16 mouse cellular contexts compared by ENCODE assay signal in genomic region chr2:93659705-93660308, GRCm38 (mm10). TPM values are rescaled to one million over a fixed set of nuclear protein-coding genes. Genes with fewer than 3 reads are reported as not detected.
A peak's percentile ranks its signal among the peaks of the same experiment; 100 is the strongest.
DNase-seq lines count a peak whose midpoint lies in the region; ATAC-seq and TF ChIP-seq lines count a peak whose summit lies in the region.
"Had no signal": no experiment of that assay in that cellular context is flagged by ENCODE, and none has a peak within 500 bp of the region (broad histone marks: within the 10 kb centered on the region; RNA-seq: fewer than 3 reads in every experiment).

No protein-coding gene starts in this region.

- H3K27ac ChIP-seq in kidney, postnatal 0 days: no peak overlapping the region
- H3K27ac ChIP-seq in kidney, embryonic 16.5 days (ENCODE audit: low read length): no peak overlapping the region
- H3K27ac ChIP-seq in midbrain, postnatal 0 days (ENCODE audit: low read depth, low read length): no peak overlapping the region
- H3K27ac ChIP-seq in midbrain, embryonic 16.5 days (ENCODE audit: low read length): no peak overlapping the region
- H3K27ac ChIP-seq: forebrain, embryonic 15.5 days; limb, embryonic 15.5 days; stomach, postnatal 0 days had no signal

- no peak overlapping the region for H3K4me3 ChIP-seq in kidney, postnatal 0 days (replicated peaks; ENCODE audit: low read depth, low read length)
- H3K4me3 ChIP-seq in kidney, embryonic 16.5 days (ENCODE audit: low read length): no peak overlapping the region
- H3K4me3 ChIP-seq in midbrain, postnatal 0 days (ENCODE audit: low read depth, low read length): no peak overlapping the region
- H3K4me3 ChIP-seq in midbrain, embryonic 16.5 days (ENCODE audit: low read depth, low read length): no peak overlapping the region
- H3K4me3 ChIP-seq: forebrain, embryonic 15.5 days; limb, embryonic 15.5 days; myocyte had no signal

- no peaks in the 10 kb centered on the region for H3K9me3 ChIP-seq in kidney, postnatal 0 days (replicated peaks; ENCODE audit: low read length)
- no peaks in the 10 kb centered on the region for H3K9me3 ChIP-seq in kidney, embryonic 16.5 days (ENCODE audit: low read length)
- H3K9me3 ChIP-seq in midbrain, postnatal 0 days (ENCODE audit: low read length): no peaks in the 10 kb centered on the region
- H3K9me3 ChIP-seq in midbrain, embryonic 16.5 days (replicated peaks; ENCODE audit: control insufficient read depth, low read length, poor library complexity, severe bottlenecking): no peaks in the 10 kb centered on the region
- H3K9me3 ChIP-seq: forebrain, embryonic 15.5 days; limb, embryonic 15.5 days had no signal

- ATAC-seq in cerebellum, adult (ENCODE audit: insufficient number of reproducible peaks, low FRiP score, low TSS enrichment): 0 out of 2 replicates have a peak, but pooled peaks have one; percentile 21
- no peak; the same call in 1 of the 2 replicates for ATAC-seq in kidney, postnatal 0 days (replicated peaks; ENCODE audit: low FRiP score, low read depth)
- no peak for ATAC-seq in kidney, embryonic 16.5 days (ENCODE audit: low FRiP score, low TSS enrichment)
- no peak for ATAC-seq in midbrain, postnatal 0 days (ENCODE audit: low FRiP score)
- ATAC-seq in midbrain, embryonic 16.5 days: no peak
- ATAC-seq: forebrain, embryonic 15.5 days; inflammation-experienced regulatory T-cells, adult 6 months had no signal

- H3K36me3 ChIP-seq in kidney, postnatal 0 days (ENCODE audit: insufficient read depth, low read length): no peaks in the 10 kb centered on the region
- no peaks in the 10 kb centered on the region for H3K36me3 ChIP-seq in kidney, embryonic 16.5 days (ENCODE audit: insufficient read depth, low read length)
- no peaks in the 10 kb centered on the region for H3K36me3 ChIP-seq in midbrain, postnatal 0 days (ENCODE audit: insufficient read depth, low read length)
- H3K36me3 ChIP-seq in midbrain, embryonic 16.5 days (ENCODE audit: control insufficient read depth, insufficient read depth, low read length): no peaks in the 10 kb centered on the region
- H3K36me3 ChIP-seq: forebrain, embryonic 15.5 days; limb, embryonic 15.5 days had no signal

- 0 out of 2 replicates have a peak, but pooled peaks cover 6% of the 10 kb centered on the region for H3K27me3 ChIP-seq in kidney, postnatal 0 days (ENCODE audit: insufficient read depth, low read length)
- H3K27me3 ChIP-seq in kidney, embryonic 16.5 days (ENCODE audit: insufficient read depth, low read length): peaks cover 21% of the 10 kb centered on the region
- peaks cover 8% of the 10 kb centered on the region; the same call in 1 of the 2 replicates for H3K27me3 ChIP-seq in midbrain, postnatal 0 days (ENCODE audit: insufficient read depth, low read length)
- peaks cover 18% of the 10 kb centered on the region for H3K27me3 ChIP-seq in midbrain, embryonic 16.5 days (ENCODE audit: control insufficient read depth, insufficient read depth, low read depth, low read length)

- H3K9ac ChIP-seq in kidney, postnatal 0 days (ENCODE audit: low read depth, low read length): no peak overlapping the region
- no peak overlapping the region for H3K9ac ChIP-seq in kidney, embryonic 16.5 days (replicated peaks; ENCODE audit: low read length)
- no peak overlapping the region for H3K9ac ChIP-seq in midbrain, postnatal 0 days (replicated peaks; ENCODE audit: low read length, poor library complexity, severe bottlenecking)
- no peak overlapping the region for H3K9ac ChIP-seq in midbrain, embryonic 16.5 days (ENCODE audit: low read depth, low read length)
- H3K9ac ChIP-seq: forebrain, embryonic 15.5 days; limb, embryonic 15.5 days had no signal

- H3K4me2 ChIP-seq in kidney, postnatal 0 days (ENCODE audit: low read length): no peak overlapping the region
- no peak overlapping the region for H3K4me2 ChIP-seq in kidney, embryonic 16.5 days (replicated peaks; ENCODE audit: low read depth, low read length)
- H3K4me2 ChIP-seq in midbrain, postnatal 0 days (ENCODE audit: low read depth, low read length, poor library complexity, severe bottlenecking): no peak overlapping the region
- H3K4me2 ChIP-seq in midbrain, embryonic 16.5 days (ENCODE audit: low read length): no peak overlapping the region
- H3K4me2 ChIP-seq: forebrain, embryonic 15.5 days; limb, embryonic 15.5 days had no signal

- 73% methylated on average over 6 of the region's 6 CpGs for WGBS in kidney, postnatal 0 days
- WGBS in kidney, embryonic 16.5 days: 69% methylated on average over 6 of the region's 6 CpGs
- 75% methylated on average over 6 of the region's 6 CpGs for WGBS in midbrain, postnatal 0 days
- WGBS in midbrain, embryonic 16.5 days: 74% methylated on average over 6 of the region's 6 CpGs

- H3K4me1 ChIP-seq in kidney, postnatal 0 days (replicated peaks; ENCODE audit: insufficient read depth, low read length): no peaks in the 10 kb centered on the region
- H3K4me1 ChIP-seq in kidney, embryonic 16.5 days (ENCODE audit: insufficient read depth, low read length): peaks cover 4% of the 10 kb centered on the region; the same call in 1 of the 2 replicates
- H3K4me1 ChIP-seq in midbrain, postnatal 0 days (ENCODE audit: insufficient read depth, low read length): no peaks in the 10 kb centered on the region
- H3K4me1 ChIP-seq in midbrain, embryonic 16.5 days (ENCODE audit: control insufficient read depth, insufficient read depth, low read length): peaks cover 2% of the 10 kb centered on the region; the same call in 1 of the 2 replicates
- H3K4me1 ChIP-seq: forebrain, embryonic 15.5 days had no signal

- TF ChIP-seq CTCF in kidney, postnatal 0 days (IDR thresholded peaks at IDR 0.05; ENCODE audit: low read depth): no peak
- no peak for TF ChIP-seq CTCF in midbrain, postnatal 0 days (IDR thresholded peaks at IDR 0.05)

- no peak for DNase-seq in cerebellum, postnatal 4 days (ENCODE audit: low spot score in 2 of 2)
- peak; percentile 22 for DNase-seq in kidney, postnatal 0 days (ENCODE audit: low spot score)
- peak; percentile 36 for DNase-seq in midbrain, postnatal 0 days (ENCODE audit: low spot score)
- peak; percentile 25 for DNase-seq in skeletal muscle tissue, adult 2 months (ENCODE audit: low read depth, low spot score)
- DNase-seq in spleen, postnatal 14 days (ENCODE audit: low spot score in 2 of 2): no peak
- DNase-seq: spleen, adult 18-20 months had no signal

RNA-seq across cellular contexts. Expression of gene Alx4, which starts 17.6 kb away (rescaled TPM):
- 0.13 and 0.19 TPM in 2 replicates for polyA plus RNA-seq in kidney, postnatal 0 days (2015; fragmentation: Nextera tagmentation; extraction: Ambion mirVana)
- polyA plus RNA-seq in kidney, embryonic 16.5 days (2015; fragmentation: Nextera tagmentation; extraction: Ambion mirVana): 0.17 and 0.21 TPM in 2 replicates
- total RNA-seq in midbrain, postnatal 0 days (2014; rRNA removed): 3.4 and 3.5 TPM in 2 replicates
- polyA plus RNA-seq in midbrain, postnatal 0 days (2015; fragmentation: Nextera tagmentation; extraction: Ambion mirVana): 0.48 TPM in 2 replicates
- polyA plus RNA-seq in midbrain, embryonic 16.5 days (2015; fragmentation: Nextera tagmentation; extraction: Ambion mirVana): 0.53 and 0.62 TPM in 2 replicates
- total RNA-seq: megakaryocyte, adult 5-6 weeks had no signal
- polyA plus RNA-seq: C2C12, myocyte had no signal

Comparison
In these comparisons a context has a peak if more than half of its experiments do, and no peak if none do; other contexts are left out.
1. DNase-seq: peak in kidney, postnatal 0 days (single experiment), midbrain, postnatal 0 days (single experiment) and skeletal muscle tissue, adult 2 months (single experiment); none in cerebellum, postnatal 4 days (0 of 2) and spleen, postnatal 14 days (0 of 2).